Mouse (Mus musculus) midbrain, embryonic 16.5 days (tissue): Measurements from ENCODE around the gene Pxn. TPM values are rescaled to one million over a fixed set of nuclear protein-coding genes. Genes with fewer than 3 reads are reported as not detected.

Experiments
- ATAC-seq: fragments of 200-750 bp; cut with Nextera tagmentation; 2 replicates; pipeline ENCODE4 v1.8.0; 2017; ENCODE audit warnings: moderate TSS enrichment
- H3K27ac ChIP-seq: fragments of 300-500 bp; sonication (generic); 2 replicates; pipeline ENCODE4 v1.5.1; 2014; ENCODE audit warnings: mild to moderate bottlenecking, low read length, mixed read lengths
- H3K27me3 ChIP-seq: fragments of 300-500 bp; sonication (generic); 2 replicates; pipeline ENCODE4 v1.6.1; 2014; ENCODE audit warnings: low read depth, low read length, mixed read lengths; ENCODE audit not compliant: control insufficient read depth, insufficient read depth
- H3K36me3 ChIP-seq: fragments of 300-500 bp; sonication (generic); 2 replicates; pipeline ENCODE4 v1.6.1; 2014; ENCODE audit warnings: mild to moderate bottlenecking, low read length, moderate library complexity, mixed read lengths; ENCODE audit not compliant: control insufficient read depth, insufficient read depth
- H3K4me1 ChIP-seq: fragments of 300-500 bp; sonication (generic); 2 replicates; pipeline ENCODE4 v1.6.1; 2014; ENCODE audit warnings: mild to moderate bottlenecking, low read length, mixed read lengths; ENCODE audit not compliant: control insufficient read depth, insufficient read depth
- H3K4me2 ChIP-seq: fragments of 300-500 bp; sonication (generic); 2 replicates; pipeline ENCODE4 v1.6.1; 2014; ENCODE audit warnings: mild to moderate bottlenecking, low read length, mixed read lengths
- H3K4me3 ChIP-seq: fragments of 300-500 bp; sonication (generic); 2 replicates; pipeline ENCODE4 v1.5.1; 2014; ENCODE audit warnings: low read depth, mild to moderate bottlenecking, low read length, moderate library complexity, mixed read lengths
- H3K9ac ChIP-seq: fragments of 300-500 bp; sonication (generic); 2 replicates; pipeline ENCODE4 v1.6.1; 2014; ENCODE audit warnings: low read depth, low read length, mixed read lengths
- H3K9me3 ChIP-seq: fragments of 300-500 bp; sonication (generic); replicated peaks from 2 replicates; pipeline ENCODE4 v1.6.1; 2014; ENCODE audit warnings: mild to moderate bottlenecking, low read length, mixed read lengths; ENCODE audit not compliant: control insufficient read depth, poor library complexity, severe bottlenecking
- WGBS: fragments of 180-500 bp; shearing (Covaris S2); extraction: QIAGEN DNeasy Blood & Tissue Kit; methylation state at CpG from one replicate; pipeline ENCODE4 v1.1.7; 2014; 5-methylcytosine and 5-hydroxymethylcytosine counted together
- polyA plus RNA-seq: library from polyadenylated mRNA; unstranded; fragments of >200 nt; fragmentation: Nextera tagmentation; extraction: Ambion mirVana; gene quantifications from 2 replicates; pipeline ENCODE4 v1.2.1, GENCODE M21; 2015

The Pxn gene
- polyA plus RNA-seq, 1 experiment from 2014 or later: 18.3 TPM

- peak overlapping the region; percentile 92 for H3K4me2 ChIP-seq
- H3K27ac ChIP-seq: no peak overlapping the region
- peak overlapping the region; percentile 92 for H3K4me3 ChIP-seq
- ATAC-seq: no peak
- peak overlapping the region; percentile 94 for H3K9ac ChIP-seq
- peaks cover 33% of the 10 kb centered on the region for H3K4me1 ChIP-seq
- no peaks in the 10 kb centered on the region for H3K9me3 ChIP-seq
- WGBS: 19% methylated on average over 12 of the region's 12 CpGs
- H3K36me3 ChIP-seq: no peaks in the 10 kb centered on the region
- no peaks in the 10 kb centered on the region for H3K27me3 ChIP-seq
These were observed 948 bp downstream of the Pxn start for GRCm38 (mm10) chr5:115507267-115507980.

GRCm38 (mm10) chr5:115507981-115508858, 1.7 kb downstream of the Pxn start:
- no peak overlapping the region for H3K27ac ChIP-seq
- WGBS: 45% methylated on average over 18 of the region's 18 CpGs

GRCm38 (mm10) chr5:115508859-115509147, 2.3 kb downstream of the Pxn start:
- Histone ChIP-seq H3K9ac (peak overlapping the region; percentile 94), H3K4me2 (peak overlapping the region; percentile 92), H3K9me3 (no peaks in the 10 kb centered on the region), H3K27me3 (no peaks in the 10 kb centered on the region), H3K4me3 (peak overlapping the region; percentile 92; the same call in 1 of the 2 replicates), H3K36me3 (no peaks in the 10 kb centered on the region), H3K4me1 (peaks cover 33% of the 10 kb centered on the region), H3K27ac (no peak overlapping the region)
- 27% methylated on average over 10 of the region's 10 CpGs for WGBS
- no peak for ATAC-seq

More at GRCm38 (mm10) chr5:115507981-115508858, 1.7 kb downstream of the Pxn start:
- Histone ChIP-seq H3K9me3 (no peaks in the 10 kb centered on the region), H3K9ac (peak overlapping the region; percentile 94), H3K36me3 (no peaks in the 10 kb centered on the region), H3K4me1 (peaks cover 33% of the 10 kb centered on the region), H3K4me2 (peak overlapping the region; percentile 92), H3K4me3 (peak overlapping the region; percentile 92), H3K27me3 (no peaks in the 10 kb centered on the region)
- ATAC-seq: no peak

GRCm38 (mm10) chr5:115509321-115509761, 2.9 kb downstream of the Pxn start:
- Histone ChIP-seq H3K27ac (0 out of 2 replicates have a peak overlapping the region, but pooled peaks have one; percentile 28), H3K4me3 (no peak overlapping the region)
- 39% methylated on average over 15 of the region's 15 CpGs for WGBS

GRCm38 (mm10) chr5:115509790-115510689, 3.6 kb downstream of the Pxn start:
- Histone ChIP-seq H3K9ac (peak overlapping the region; percentile 41), H3K36me3 (no peaks in the 10 kb centered on the region), H3K27me3 (no peaks in the 10 kb centered on the region), H3K4me2 (peak overlapping the region; percentile 92), H3K9me3 (no peaks in the 10 kb centered on the region), H3K4me1 (peaks cover 33% of the 10 kb centered on the region), H3K4me3 (no peak overlapping the region), H3K27ac (0 out of 2 replicates have a peak overlapping the region, but pooled peaks have one; percentile 28)
- WGBS: 66% methylated on average over 15 of the region's 15 CpGs
- no peak for ATAC-seq

More at GRCm38 (mm10) chr5:115509321-115509761, 2.9 kb downstream of the Pxn start:
- H3K4me2 ChIP-seq: peak overlapping the region; percentile 92
- no peaks in the 10 kb centered on the region for H3K9me3 ChIP-seq
- no peaks in the 10 kb centered on the region for H3K27me3 ChIP-seq
- H3K4me1 ChIP-seq: peaks cover 33% of the 10 kb centered on the region
- H3K36me3 ChIP-seq: no peaks in the 10 kb centered on the region
- no peak for ATAC-seq
- H3K9ac ChIP-seq: peak overlapping the region; percentile 41

- Histone ChIP-seq H3K4me1 (peaks cover 29% of the 10 kb centered on the region), H3K27me3 (no peaks in the 10 kb centered on the region)
- WGBS: 93% methylated on average over 7 of the region's 7 CpGs
These were observed 5.9 kb downstream of the Pxn start for GRCm38 (mm10) chr5:115512375-115512774.

GRCm38 (mm10) chr5:115513246-115513645, 6.8 kb downstream of the Pxn start:
- H3K27ac ChIP-seq: no peak overlapping the region
- peaks cover 20% of the 10 kb centered on the region for H3K4me1 ChIP-seq
- no peaks in the 10 kb centered on the region for H3K9me3 ChIP-seq
- no peak overlapping the region for H3K4me2 ChIP-seq
- H3K36me3 ChIP-seq: no peaks in the 10 kb centered on the region
- H3K27me3 ChIP-seq: no peaks in the 10 kb centered on the region
- H3K4me3 ChIP-seq: no peak overlapping the region
- WGBS: 99% methylated on average over 14 of the region's 14 CpGs
- no peak for ATAC-seq
- no peak overlapping the region for H3K9ac ChIP-seq

More at GRCm38 (mm10) chr5:115512375-115512774, 5.9 kb downstream of the Pxn start:
- no peak overlapping the region for H3K4me3 ChIP-seq
- no peaks in the 10 kb centered on the region for H3K36me3 ChIP-seq
- no peaks in the 10 kb centered on the region for H3K9me3 ChIP-seq
- H3K27ac ChIP-seq: no peak overlapping the region
- ATAC-seq: no peak
- H3K4me2 ChIP-seq: no peak overlapping the region
- H3K9ac ChIP-seq: no peak overlapping the region

- Histone ChIP-seq H3K4me1 (peaks cover 15% of the 10 kb centered on the region), H3K4me3 (no peak overlapping the region), H3K27ac (no peak overlapping the region), H3K9me3 (no peaks in the 10 kb centered on the region), H3K36me3 (no peaks in the 10 kb centered on the region), H3K27me3 (no peaks in the 10 kb centered on the region), H3K4me2 (no peak overlapping the region), H3K9ac (no peak overlapping the region)
- 94% methylated on average over 16 of the region's 16 CpGs for WGBS
- no peak for ATAC-seq
These were observed 7.2 kb downstream of the Pxn start for GRCm38 (mm10) chr5:115513721-115514120.
